24 mouse cellular contexts compared by ENCODE assay signal in genomic region chr17:8210675-8211074, GRCm38 (mm10). TPM values are rescaled to one million over a fixed set of nuclear protein-coding genes. Genes with fewer than 3 reads are reported as not detected.
DNase-seq lines count a peak whose midpoint lies in the region; ATAC-seq and TF ChIP-seq lines count a peak whose summit lies in the region.
"Had no signal": no experiment of that assay in that cellular context is flagged by ENCODE, and none has a peak within 500 bp of the region (broad histone marks: within the 10 kb centered on the region; RNA-seq: fewer than 3 reads in every experiment).

No protein-coding gene starts in this region.

- no peaks in the 10 kb centered on the region for H3K36me3 ChIP-seq in spleen, adult 2 months (ENCODE audit: control insufficient read depth, insufficient read depth, low read length)
- H3K36me3 ChIP-seq in forebrain, embryonic 14.5 days (ENCODE audit: control insufficient read depth, insufficient read depth, low read length), result no peaks in the 10 kb centered on the region
- H3K36me3 ChIP-seq: embryonic facial prominence, embryonic 10.5 days; heart, embryonic 12.5 days; hindbrain, embryonic 15.5 days had no signal

- peaks cover 16% of the 10 kb centered on the region; the same call in 1 of the 2 replicates for H3K4me1 ChIP-seq in spleen, adult 2 months (ENCODE audit: control insufficient read depth, insufficient read depth, insufficient read length)
- no peaks in the 10 kb centered on the region for H3K4me1 ChIP-seq in forebrain, embryonic 14.5 days (ENCODE audit: control insufficient read depth, insufficient read depth, low read length)
- H3K4me1 ChIP-seq: embryonic facial prominence, embryonic 10.5 days; forebrain, embryonic 13.5 days; heart, embryonic 12.5 days; hindbrain, embryonic 15.5 days had no signal

- TF ChIP-seq CTCF in spleen, adult 2 months (IDR thresholded peaks at IDR 0.05; ENCODE audit: extremely low read depth, insufficient read depth, insufficient read length, insufficient replicate concordance), result no peak

- peak; percentile 61 for ATAC-seq in granulocyte monocyte progenitor cell, adult 5-6 weeks (replicated peaks; ENCODE audit: poor library complexity, severe bottlenecking)
- 0 out of 2 replicates have a peak, but pooled peaks have one; percentile 19 for ATAC-seq in monocyte, adult 5-6 weeks (replicated peaks; ENCODE audit: insufficient number of reproducible peaks, low FRiP score, low TSS enrichment, poor library complexity, severe bottlenecking)
- ATAC-seq in forebrain, embryonic 14.5 days, result no peak
- ATAC-seq: forebrain, embryonic 13.5 days had no signal

- no peak overlapping the region for H3K4me2 ChIP-seq in forebrain, embryonic 14.5 days (ENCODE audit: low read length)
- H3K4me2 ChIP-seq: forebrain, embryonic 13.5 days; heart, embryonic 12.5 days; hindbrain, embryonic 15.5 days had no signal

- no peaks in the 10 kb centered on the region for H3K9me3 ChIP-seq in forebrain, embryonic 14.5 days (replicated peaks; ENCODE audit: control insufficient read depth, low read length)
- H3K9me3 ChIP-seq: embryonic facial prominence, embryonic 10.5 days; forebrain, embryonic 13.5 days; G1E; heart, embryonic 12.5 days; hindbrain, embryonic 15.5 days had no signal

- H3K4me3 ChIP-seq in spleen, adult 2 months (ENCODE audit: extremely low read depth, insufficient read depth, insufficient read length), result no peak overlapping the region
- no peak overlapping the region for H3K4me3 ChIP-seq in forebrain, embryonic 14.5 days (ENCODE audit: low read depth, low read length)
- H3K4me3 ChIP-seq: embryonic facial prominence, embryonic 10.5 days; forebrain, embryonic 13.5 days; heart, embryonic 12.5 days; hindbrain, embryonic 15.5 days had no signal

- H3K27me3 ChIP-seq in spleen, adult 2 months (ENCODE audit: control insufficient read depth, insufficient read depth, low read length), result no peaks in the 10 kb centered on the region
- no peaks in the 10 kb centered on the region for H3K27me3 ChIP-seq in forebrain, embryonic 14.5 days (replicated peaks; ENCODE audit: control insufficient read depth, insufficient read depth, low read length)
- H3K27me3 ChIP-seq: forebrain, embryonic 13.5 days; hindbrain, embryonic 15.5 days had no signal

- no peak for TF ChIP-seq POLR2A in spleen, adult 2 months (IDR thresholded peaks at IDR 0.05; ENCODE audit: low read depth, low read length)

- WGBS in spleen, adult 2 months, result 32% methylated on average over 10 of the region's 10 CpGs
- WGBS in forebrain, embryonic 14.5 days, result 82% methylated on average over 10 of the region's 10 CpGs

- no peak overlapping the region for H3K9ac ChIP-seq in forebrain, embryonic 14.5 days (ENCODE audit: low read length)
- H3K9ac ChIP-seq: forebrain, embryonic 13.5 days; heart, embryonic 12.5 days; hindbrain, embryonic 15.5 days had no signal

- no peak for DNase-seq in spleen, adult 2 months (ENCODE audit: low read depth in 1 of 2, low spot score in 2 of 2)
- no peak for DNase-seq in spleen, adult 18-20 months
- DNase-seq in forebrain, embryonic 14.5 days (ENCODE audit: low spot score), result no peak
- no peak for DNase-seq in yolk sac, embryonic 10.5 days (ENCODE audit: low spot score)
- no peak for DNase-seq in urinary bladder, postnatal 14 days (ENCODE audit: low spot score)
- DNase-seq: adrenal gland, adult 8-10 months; adrenal gland, postnatal 36 days; cerebellum, adult 11-12 months; cerebellum, adult 9-11 months; cerebellum, postnatal 36 days; gastrocnemius, postnatal 36 days; heart, adult 18-20 months had no signal

- H3K27ac ChIP-seq in spleen, adult 2 months (ENCODE audit: insufficient read depth, low read length), result 0 out of 2 replicates have a peak overlapping the region, but pooled peaks have one; percentile 14
- H3K27ac ChIP-seq in forebrain, embryonic 14.5 days (ENCODE audit: low read depth, low read length), result no peak overlapping the region
- H3K27ac ChIP-seq: embryonic facial prominence, embryonic 10.5 days; forebrain, embryonic 13.5 days; hindbrain, embryonic 15.5 days had no signal

RNA-seq across cellular contexts. Expression of gene Ccr6, which starts 25.2 kb away (rescaled TPM):
- 43.7 and 44.4 TPM in 2 replicates for polyA plus RNA-seq in spleen, adult 2 months (2012; rRNA removed)
- not detected in 2 replicates for total RNA-seq in granulocyte monocyte progenitor cell, adult 5-6 weeks (2014; fragmentation: Nextera tagmentation)
- not detected in 2 replicates for total RNA-seq in granulocyte monocyte progenitor cell, adult 5-6 weeks (2017)
- total RNA-seq in monocyte, adult 5-6 weeks (2017), result 8.5 to 10.9 TPM (median 9.5 TPM) in 3 replicates
- polyA plus RNA-seq in forebrain, embryonic 14.5 days (2014; fragmentation: Nextera tagmentation; extraction: Ambion mirVana), result not detected in 2 replicates
- total RNA-seq: adrenal gland, postnatal 36 days; G1E; gastrocnemius, adult 8-10 months; gastrocnemius, postnatal 36 days; heart, postnatal 25 days had no signal
- polyA plus RNA-seq: brain, embryonic 14.5 days; embryonic facial prominence, embryonic 10.5 days; embryonic facial prominence, embryonic 14.5 days; forebrain, embryonic 13.5 days; G1E; heart, embryonic 12.5 days; hindbrain, embryonic 11.5 days; hindbrain, embryonic 15.5 days had no signal

RNA-seq across cellular contexts. Expression of gene Fgfr1op, which starts 45.4 kb away (rescaled TPM):
- 1.9 and 2.2 TPM in 2 replicates for polyA plus RNA-seq in spleen, adult 2 months (2012; rRNA removed)
- 34.3 and 38.7 TPM in 2 replicates for total RNA-seq in granulocyte monocyte progenitor cell, adult 5-6 weeks (2014; fragmentation: Nextera tagmentation)
- total RNA-seq in granulocyte monocyte progenitor cell, adult 5-6 weeks (2017), result 49.2 and 53.3 TPM in 2 replicates
- total RNA-seq in monocyte, adult 5-6 weeks (2017), result 22.4 to 37.0 TPM (median 25.6 TPM) in 3 replicates
- 28.3 and 35.8 TPM in 2 replicates for polyA plus RNA-seq in forebrain, embryonic 14.5 days (2014; fragmentation: Nextera tagmentation; extraction: Ambion mirVana)
